Mouse (Mus musculus): ENCODE data around the gene Slc38a10. TPM values are rescaled to one million over a fixed set of nuclear protein-coding genes. Genes with fewer than 3 reads are reported as not detected.

Slc38a10 gene
- polyA plus RNA-seq, 1 experiment from 2014 or later, result 60.9 TPM

DNA sequence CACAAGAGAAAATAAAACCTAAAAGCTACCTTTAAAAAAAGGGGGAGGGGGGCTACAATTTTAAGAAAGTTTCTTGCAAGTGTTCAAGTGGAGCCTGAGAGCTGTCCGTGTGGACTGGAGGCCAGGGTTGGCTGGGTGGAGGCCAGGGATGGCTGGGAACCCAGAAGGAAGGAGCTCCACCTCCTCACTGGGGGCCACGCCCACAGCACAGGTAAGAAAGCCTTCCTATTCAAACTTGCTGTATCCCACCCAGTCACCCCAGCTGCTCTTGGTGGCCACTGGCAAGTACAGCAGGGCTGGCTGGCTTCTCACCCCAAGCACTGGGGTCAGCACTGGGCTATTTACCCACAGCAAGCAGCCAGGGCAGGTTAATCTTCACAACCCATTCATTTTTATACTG, 44.1 kb downstream of the Slc38a10 start:
- no peak for DNase-seq (ENCODE audit: low spot score)

DNA sequence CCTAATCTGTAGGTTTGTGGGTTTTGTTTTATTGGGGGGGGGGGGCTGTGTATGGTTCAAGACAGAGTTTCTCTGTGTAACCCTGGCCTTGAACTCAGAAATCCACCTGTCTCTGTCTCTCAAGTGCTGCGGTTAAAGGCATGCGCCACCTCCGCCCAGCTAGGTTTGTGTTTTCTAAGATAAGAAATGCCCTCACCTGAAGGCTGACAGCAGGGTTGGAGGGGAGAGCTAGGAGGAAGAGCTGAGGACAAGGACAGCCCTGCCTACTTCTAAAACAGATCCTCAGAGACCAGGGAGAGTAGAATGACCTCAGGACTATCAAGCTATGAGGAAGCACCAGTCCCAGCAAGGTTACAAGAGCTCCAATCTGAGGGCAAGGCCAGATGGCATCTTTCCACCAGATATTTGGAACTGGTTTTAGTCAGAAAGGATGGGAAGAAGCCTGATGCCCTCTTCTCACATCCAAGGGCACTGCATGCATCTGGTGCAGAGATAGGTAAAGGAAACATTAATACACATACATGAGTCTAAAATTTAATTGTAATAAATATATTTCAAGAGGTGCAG, 47.6 kb downstream of the Slc38a10 start:
- no peak for DNase-seq (ENCODE audit: low spot score)

DNA sequence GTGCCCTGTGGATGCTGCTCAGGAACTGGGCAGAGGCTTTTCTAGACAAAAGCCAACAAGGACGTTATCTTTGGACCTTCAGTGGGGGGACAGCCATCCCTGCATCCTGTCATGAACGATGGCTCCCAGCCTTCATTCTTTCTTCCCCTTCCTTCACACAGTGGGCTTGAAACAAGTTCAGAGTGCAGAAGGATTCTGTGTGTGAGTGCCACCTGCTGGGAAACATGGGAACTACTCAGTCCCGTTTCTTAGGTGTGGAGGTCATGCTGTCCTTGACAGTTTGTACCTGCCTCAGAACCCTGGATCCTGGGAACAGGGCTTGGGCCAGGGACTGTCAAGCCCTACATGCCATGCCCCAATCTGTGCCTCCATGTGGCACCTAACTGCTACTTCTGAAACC, 50.1 kb downstream of the Slc38a10 start:
- peak; percentile 81 for DNase-seq (ENCODE audit: low spot score)

DNA sequence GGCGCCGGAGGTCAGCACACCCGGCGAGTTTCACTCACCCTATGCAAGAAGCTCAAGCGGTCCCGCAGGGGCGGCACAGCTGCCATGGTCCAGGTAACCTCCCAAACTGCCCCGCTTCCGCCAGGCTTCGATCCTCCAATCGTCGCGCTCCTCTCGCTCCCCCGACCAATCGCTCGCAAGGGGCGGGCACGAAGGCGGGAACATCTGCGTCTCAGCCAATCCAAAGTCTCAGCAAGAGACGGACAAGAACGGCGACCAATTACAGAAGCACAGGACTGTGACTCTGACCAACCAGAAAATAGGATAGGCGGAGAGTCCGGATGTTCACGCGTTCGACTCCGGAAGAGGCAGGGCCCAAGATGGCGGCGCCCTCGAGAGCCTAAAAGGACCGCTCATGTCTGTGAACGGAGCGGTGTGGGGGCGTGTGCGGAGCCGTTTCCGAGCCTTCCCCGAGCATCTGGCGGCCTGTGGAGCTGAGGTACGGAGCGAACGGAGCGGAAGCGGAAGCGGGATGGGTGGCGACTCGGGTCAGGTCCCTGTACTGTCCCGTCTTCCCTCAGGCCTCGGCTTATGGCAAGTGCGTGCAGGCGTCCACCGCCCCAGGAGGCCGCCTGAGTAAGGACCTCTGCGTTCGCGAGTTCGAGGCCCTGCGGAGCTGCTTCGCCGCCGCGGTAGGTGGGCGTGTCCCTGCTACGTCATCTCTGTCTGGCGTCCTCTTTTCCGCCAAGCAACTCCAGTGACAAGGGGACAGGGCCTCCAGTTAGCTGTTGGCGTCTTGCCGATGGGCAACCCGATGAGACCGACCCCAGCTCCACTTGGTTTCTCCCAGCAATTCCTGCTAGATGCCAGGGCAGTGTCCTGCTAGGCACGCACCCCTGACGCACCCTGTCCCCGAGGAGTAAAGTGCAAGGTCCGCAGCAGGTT, 52.3 kb downstream of the Slc38a10 start, which contains the start of the genes Tepsin and Ndufaf8:
TSS of gene Tepsin (minus strand) at position 144 of the 924 bp plus-strand sequence.
TSS of gene Ndufaf8 (plus strand) at position 341 of the 924 bp plus-strand sequence.
- DNase-seq (ENCODE audit: low spot score), result peak; percentile 97

DNA sequence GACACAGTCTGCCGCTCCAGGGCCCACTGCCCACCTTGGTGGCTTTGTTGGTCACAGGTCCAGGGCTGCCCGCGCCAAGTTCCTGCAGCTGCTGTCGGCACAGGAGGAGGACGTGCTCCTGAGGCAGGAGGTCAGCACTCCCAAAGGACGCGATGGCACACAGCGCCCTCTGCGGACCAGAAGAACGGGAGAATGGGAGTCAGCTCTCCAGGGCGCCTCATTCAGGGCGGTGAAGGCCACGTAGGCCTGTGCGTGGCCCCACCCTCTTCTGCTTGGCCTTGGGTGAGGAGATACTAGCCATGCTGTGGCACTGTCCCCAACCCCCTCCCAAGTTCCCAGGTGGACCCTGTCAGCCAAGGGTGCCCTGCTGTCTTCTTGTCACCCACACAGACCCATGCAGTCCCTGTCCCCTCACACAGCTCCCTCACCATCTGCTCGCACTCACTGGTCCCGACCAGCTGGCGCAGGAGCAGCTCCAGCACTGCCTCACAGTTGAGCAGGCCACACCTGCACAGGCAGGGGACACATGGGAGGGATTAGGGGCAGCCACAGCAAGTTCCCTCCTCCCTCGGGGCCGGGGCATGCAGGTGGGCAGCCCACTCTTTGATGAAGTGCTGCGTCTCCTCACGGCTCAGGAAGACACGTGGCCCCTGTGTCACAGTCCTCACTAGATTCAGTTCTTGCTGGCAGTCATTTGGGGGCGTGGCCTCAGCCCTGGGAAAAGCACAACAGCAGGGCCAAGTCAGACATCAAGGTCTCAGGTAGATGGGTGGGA, 58.1 kb downstream of the Slc38a10 start:
- peak; percentile 71 for DNase-seq (ENCODE audit: low spot score)

DNA sequence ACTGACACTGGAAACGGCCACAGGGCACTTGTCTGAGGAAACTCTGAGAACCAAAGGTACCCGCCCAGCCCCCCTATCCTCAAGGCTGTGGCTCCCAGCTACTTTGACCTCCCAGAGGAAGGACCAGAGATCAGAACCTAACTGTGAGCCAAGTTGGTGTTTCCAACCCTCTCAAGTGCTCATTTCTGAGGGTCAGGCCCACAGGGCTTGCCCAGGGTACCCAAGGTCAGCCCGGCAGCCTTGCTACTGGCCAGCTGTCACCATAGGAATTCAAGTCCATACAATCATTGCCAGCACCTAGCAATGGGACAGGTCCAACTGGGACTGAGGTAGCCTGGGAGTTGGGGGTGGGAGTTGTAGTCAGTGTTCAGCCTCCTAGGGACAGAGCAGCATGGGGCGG, 60.5 kb downstream of the Slc38a10 start:
- no peak for DNase-seq (ENCODE audit: low spot score)

DNA sequence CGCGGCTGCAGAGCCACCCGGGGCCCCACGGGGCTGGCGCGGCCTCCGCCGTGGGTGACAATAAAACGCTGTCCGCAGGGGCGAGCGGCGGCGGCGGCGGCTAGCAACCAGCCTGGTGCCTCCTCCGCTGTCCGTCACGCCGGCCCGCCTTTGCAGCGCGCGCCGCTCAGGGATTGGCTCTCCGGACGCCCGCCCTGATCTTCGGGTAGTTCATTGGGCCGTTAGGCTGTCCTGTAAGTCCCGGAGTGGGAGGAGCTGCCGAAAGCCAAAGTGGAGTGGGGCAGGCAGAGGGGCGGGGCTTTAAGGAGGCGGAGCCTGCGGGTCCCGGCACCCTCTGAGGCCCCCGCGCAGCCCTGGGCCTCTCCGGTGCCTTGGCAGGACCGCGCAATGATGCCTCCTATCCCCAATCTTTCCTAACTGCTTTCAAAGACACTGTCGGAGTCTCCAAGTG, 64.4 kb downstream of the Slc38a10 start, which contains the start of gene Cep131:
TSS of gene Cep131 (minus strand) at position 126 of the 451 bp plus-strand sequence.
- DNase-seq (ENCODE audit: low spot score), result peak; percentile 98

DNA sequence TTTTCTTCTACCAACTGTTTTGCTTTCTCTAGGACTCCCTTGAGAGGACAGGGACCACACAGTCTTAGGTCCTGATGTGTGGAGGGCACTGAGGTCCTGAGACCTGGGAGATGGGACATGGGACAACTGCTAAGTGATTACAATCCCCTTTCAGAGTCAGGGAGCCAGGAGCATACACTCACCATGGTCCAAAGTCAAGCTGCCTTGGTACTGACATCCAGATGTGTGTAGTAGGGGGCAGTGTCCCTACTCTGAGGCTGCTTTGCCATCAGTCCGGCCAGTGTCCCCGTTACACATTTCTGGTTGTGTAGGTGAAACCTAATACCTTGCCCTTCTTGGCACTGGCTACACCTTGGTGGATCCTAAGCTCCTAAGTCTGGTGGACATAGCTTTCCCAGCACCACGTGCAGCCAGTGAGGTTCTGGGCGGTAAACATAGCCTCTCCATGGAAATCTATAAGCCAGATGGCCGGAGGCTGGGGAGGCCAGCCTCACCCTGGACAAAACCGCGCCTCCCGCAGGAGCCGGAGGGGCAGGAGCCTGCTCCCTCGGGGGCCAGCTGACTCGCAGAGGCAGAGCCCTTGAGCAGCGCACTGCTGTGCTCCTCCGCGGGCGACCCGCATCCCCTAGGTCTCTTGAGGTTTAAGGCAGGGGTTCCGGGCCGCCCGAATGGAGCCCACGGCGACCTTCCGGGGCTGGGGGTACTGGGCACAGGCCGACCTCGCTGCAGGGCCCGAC, 65.1 kb downstream of the Slc38a10 start:
- no peak for DNase-seq (ENCODE audit: low spot score)

DNA sequence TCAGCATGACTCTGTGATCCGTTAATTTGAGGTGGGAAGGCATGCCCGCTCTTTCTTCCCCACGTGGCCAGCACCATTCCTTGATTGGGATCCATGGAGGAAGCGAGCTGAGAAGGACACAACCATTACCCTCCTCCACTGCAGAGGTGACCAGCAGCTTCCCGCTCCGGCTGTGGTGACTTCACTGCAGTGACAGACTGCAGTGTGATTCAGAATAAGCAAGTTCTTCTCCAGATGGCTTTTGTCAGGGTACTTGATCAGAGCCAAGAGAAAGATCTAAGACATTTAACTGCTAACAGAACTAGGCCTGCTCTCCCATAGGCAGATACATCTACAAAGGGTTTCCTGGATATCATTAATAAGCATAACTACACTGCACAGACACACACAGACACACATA, 70.9 kb downstream of the Slc38a10 start:
- DNase-seq (ENCODE audit: low spot score), result no peak

DNA sequence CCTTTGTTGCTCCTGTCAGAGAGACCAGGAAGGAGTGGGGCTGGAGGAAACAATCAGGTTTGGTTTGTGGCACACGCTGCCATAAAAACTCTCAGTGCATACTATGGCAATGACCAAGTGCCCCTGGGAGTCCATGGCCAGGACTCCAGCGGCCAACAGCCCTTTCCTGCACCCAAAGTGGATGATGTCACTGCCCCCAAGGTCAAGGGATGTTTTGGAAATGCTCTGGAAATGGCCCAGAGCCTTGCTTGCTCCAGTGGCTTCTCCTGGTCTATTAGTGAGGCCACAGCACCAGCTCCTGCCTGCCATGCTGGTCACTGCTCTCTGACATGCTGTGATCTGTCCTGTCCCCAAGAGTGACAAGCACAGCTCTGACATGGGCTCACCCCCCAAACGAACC, 75.0 kb downstream of the Slc38a10 start:
- DNase-seq (ENCODE audit: low spot score), result no peak

DNA sequence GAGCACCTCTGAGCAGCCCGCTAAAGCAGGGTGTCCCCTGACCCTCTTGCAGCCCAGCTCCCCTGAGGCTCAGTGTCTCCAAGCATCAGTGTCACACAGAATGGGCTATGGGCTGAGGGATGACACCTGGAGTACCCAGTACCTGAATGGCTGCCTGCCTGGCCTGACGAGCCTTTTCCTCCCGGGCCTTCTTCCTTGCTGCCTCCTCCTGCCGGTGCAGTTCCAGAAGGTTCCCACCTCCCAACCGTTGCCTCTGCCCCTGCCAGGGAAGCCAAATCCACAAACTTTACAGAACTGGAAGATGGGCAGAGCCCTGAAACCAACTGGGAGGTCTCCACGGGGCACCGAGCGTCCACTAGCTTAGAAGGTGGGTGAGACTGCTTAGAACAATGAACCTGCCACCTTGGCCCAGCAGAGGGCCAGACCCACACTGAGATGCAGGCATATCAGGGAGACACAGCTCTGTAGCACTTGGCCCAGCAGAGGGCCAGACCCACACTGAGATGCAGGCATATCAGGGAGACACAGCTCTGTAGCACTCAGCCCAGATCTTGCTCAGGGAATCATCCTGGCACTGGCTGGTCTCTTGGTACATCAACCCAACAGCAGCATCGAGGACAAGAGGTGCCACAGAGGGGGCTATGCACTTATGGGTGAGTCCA, 78.0 kb downstream of the Slc38a10 start:
- DNase-seq (ENCODE audit: low spot score), result no peak

DNA sequence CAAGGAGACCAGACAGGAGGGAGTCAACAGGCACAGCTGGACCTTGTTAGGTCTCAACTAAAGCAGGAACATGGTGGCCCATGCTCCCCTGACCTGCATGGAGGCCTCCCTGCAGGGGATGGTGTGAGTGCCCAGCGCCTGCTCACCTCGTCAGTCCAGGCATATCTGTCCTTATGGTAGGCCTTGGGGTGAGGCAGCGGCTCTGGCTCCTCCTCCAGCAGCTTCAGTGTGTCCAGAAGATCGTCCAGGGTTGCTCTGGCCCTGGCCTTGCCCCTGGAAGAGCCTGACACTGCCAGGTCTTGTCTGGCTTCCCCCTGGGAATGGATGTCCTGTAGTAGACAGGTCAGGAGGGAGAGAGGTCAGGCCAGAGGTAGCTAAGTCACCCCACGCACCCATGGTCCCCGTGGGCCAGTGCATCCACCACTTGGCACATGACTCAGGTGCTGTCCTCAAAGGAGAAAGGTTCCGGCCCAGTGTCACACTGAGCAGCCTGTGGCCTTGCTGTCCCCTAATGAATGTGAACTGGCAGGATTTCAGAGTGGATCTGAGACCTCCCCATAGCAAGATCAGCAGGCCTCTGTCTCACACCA, 79.3 kb downstream of the Slc38a10 start:
- DNase-seq (ENCODE audit: low spot score), result no peak

DNA sequence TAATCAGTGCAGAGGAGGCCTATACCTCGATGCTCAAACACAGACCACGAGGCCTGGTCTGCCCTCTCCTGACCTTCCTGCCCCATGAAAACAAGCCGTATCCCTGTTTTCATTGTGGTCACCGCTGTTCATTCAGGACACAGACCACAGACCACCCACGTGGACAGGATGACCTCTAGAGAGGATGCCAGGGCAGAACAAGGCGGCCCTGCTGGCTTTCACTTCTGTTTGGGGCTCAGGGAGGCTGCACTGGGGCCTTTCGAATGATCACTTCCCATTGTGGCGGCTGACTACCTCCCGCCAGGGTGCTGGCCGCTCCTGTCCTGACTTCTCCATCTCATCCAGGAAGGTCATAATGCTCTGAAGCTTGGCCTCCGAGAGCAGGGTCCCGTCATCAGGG, 80.1 kb downstream of the Slc38a10 start:
- DNase-seq (ENCODE audit: low spot score), result no peak

DNA sequence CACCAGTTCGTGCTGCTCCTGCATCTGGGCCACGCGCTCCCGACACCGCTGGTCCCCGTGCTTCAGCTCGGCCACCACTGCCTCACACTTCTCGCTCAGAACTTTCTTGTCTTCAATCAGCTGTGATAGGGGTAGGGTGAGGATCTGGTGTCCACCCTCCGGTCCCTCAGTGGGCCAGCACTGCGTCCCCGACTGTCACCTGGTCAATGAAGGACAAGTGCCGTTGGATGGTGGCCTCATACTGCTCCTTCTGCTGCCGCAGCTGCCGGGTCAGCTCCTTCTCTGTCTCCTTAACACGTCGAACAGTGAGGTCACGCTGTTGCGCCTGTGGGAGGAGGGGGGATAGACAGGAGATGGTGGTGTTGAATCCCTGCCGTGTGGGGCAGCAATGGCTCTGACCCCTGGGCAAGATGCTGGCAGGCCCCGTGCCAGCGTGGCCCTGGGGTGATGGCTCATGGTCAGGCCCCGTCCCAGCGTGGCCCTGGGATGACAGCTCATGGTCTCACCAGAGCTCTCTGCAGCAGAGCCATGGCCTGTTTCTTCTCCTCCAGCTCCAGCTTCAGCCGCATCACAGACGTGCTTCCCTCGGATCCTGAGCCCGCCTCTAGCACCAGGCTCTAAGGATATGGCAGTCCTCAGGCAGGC, 80.7 kb downstream of the Slc38a10 start:
- no peak for DNase-seq (ENCODE audit: low spot score)

DNA sequence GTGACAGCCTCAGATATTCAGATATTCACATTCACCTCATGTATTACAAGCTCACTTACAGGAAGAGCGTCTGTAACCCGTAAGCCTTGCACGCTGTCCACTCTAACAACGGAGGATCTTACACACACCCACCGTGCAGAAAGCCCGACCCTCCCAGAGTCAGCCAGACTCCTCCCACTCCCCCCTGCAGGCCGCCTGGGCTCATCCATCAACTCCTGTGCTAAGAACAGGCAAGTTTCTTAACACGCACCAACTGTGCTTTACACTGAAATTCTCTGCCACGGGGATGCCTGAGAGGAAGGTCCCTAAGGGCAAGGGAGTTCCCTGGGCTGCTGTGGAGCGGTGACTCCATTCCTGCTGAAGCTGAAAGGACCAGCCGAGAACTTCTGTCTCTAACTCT, 81.9 kb downstream of the Slc38a10 start:
- DNase-seq (ENCODE audit: low spot score), result no peak

DNA sequence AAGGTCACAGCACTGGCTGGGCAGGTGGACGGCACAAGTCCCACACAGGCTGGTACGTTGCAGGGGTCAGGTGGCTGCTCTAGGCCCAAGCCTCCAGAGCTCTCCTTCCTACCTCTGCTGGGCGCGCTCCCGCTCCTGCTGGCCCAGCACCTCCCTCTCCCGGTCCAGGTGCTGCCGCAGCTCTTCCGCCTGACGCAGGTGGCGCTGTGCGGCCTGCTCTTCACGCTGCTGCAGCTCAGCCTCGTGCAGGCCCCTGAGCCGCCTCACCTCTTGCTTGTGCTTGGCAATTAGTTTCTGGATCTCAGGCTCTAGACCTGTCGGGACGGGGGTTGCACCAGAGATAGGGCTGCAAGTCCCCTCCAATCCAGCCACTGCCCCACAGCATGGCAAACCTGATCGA, 83.3 kb downstream of the Slc38a10 start:
- no peak for DNase-seq (ENCODE audit: low spot score)

DNA sequence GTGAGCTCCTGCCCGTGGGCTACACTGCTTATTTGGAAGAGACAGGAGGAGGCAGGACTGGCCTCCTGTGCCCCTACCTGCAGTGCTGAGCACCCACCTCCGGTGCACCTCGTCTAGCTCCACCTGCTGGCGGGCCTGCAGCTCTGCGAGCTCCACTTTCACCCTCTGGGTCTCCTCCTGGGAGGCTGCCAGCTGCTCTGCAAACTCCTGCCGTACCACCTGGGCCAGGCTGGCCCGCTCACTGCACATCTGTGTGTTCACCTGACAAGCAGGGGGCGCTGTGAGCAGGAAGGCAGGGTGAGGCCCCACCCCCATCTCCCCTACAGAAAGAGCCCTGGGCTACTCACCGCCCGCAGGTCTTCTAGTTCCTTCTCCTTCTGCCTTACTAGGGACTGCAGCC, 85.9 kb downstream of the Slc38a10 start:
- peak; percentile 71 for DNase-seq (ENCODE audit: low spot score)

DNA sequence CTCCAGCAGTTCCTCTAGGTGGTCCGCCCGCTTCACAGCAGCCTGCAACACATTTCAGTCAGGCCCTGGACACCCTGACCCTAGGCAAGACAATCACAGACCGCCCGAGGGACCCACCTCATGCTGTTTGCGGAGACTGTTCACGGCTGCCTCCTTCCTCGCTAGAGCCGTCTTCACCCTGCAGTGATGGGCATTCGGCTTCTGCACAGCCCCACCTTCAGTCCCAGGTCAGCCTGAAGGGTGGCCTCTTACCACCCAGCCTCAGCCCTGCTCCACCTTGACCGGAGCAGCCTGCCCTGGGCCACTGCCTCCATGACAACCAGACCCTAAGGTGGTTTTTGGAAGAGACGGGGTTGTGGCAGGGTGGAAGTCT, 86.5 kb downstream of the Slc38a10 start:
- no peak for DNase-seq (ENCODE audit: low spot score)

DNA sequence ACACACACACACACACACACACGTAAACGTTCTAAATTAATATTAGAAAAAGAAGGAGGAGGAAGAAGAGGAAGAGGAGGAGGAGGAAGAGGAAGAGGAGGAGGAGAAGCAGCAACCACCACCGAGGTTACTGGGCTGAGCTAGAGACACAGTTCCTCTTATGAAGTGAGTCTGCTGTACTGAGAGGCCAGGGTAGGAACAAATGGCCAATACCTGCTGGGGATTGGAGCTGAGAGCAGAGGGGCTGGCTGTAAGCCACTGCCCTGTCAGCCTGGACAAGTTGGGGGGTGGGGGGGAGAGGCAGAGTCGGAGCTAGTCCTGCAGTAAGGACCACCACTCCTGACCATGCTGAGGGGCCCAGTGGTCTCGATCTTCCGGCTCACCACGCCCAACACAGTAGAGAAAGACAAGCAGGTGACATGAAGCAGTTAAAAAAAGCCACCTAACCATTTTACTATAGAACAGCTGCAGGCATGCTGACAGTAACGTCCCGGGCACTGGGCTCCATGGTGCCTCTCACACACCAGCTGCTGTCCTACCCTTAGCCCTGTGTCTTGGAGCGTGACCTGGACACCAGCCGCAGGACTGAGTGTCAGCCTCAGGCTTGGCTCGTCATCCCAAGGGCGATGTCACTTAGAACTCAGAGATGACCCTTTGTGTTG, 87.0 kb downstream of the Slc38a10 start:
- DNase-seq (ENCODE audit: low spot score), result no peak
